Mouse (Mus musculus) thymus, postnatal 0 days (tissue): ENCODE results near the gene Ica1. TPM values are rescaled to one million over a fixed set of nuclear protein-coding genes. Genes with fewer than 3 reads are reported as not detected.

ENCODE experiments used
- polyA plus RNA-seq: library from polyadenylated mRNA; unstranded; fragments of >200 nt; fragmentation: Nextera tagmentation; extraction: Ambion mirVana; gene quantifications from 2 replicates; pipeline ENCODE4 v1.2.1, GENCODE M21; 2015

Gene Ica1
- polyA plus RNA-seq, 1 experiment from 2014 or later: 7.8 TPM

Other genes starting within 250 kb of the Ica1 start
- gene Nxph1, start 169.9 kb upstream of the Ica1 start, polyA plus RNA-seq: 0.18 and 0.25 TPM in 2 replicates